Mouse (Mus musculus) intestine, embryonic 15.5 days (tissue): Measurements from ENCODE around the gene Numb. TPM values are rescaled to one million over a fixed set of nuclear protein-coding genes. Genes with fewer than 3 reads are reported as not detected.

Experiments
- ATAC-seq: fragments of 200-750 bp; cut with Nextera tagmentation; 2 replicates; pipeline ENCODE4 v1.8.0; 2017; ENCODE audit warnings: moderate TSS enrichment, moderate library complexity
- H3K27ac ChIP-seq: fragments of 300-500 bp; sonication (generic); 2 replicates; pipeline ENCODE4 v1.5.1; 2015; ENCODE audit warnings: mild to moderate bottlenecking, inconsistent platforms
- H3K27me3 ChIP-seq: fragments of 300-500 bp; sonication (generic); replicated peaks from 2 replicates; pipeline ENCODE4 v1.6.1; 2015; ENCODE audit warnings: inconsistent platforms
- H3K36me3 ChIP-seq: fragments of 300-500 bp; sonication (generic); 2 replicates; pipeline ENCODE4 v1.6.1; 2015; ENCODE audit warnings: inconsistent platforms
- H3K4me1 ChIP-seq: fragments of 300-500 bp; sonication (generic); replicated peaks from 2 replicates; pipeline ENCODE4 v1.6.1; 2015; ENCODE audit warnings: inconsistent platforms
- H3K4me2 ChIP-seq: fragments of 300-500 bp; sonication (generic); replicated peaks from 2 replicates; pipeline ENCODE4 v1.6.1; 2015; ENCODE audit warnings: mild to moderate bottlenecking, inconsistent platforms
- H3K4me3 ChIP-seq: fragments of 300-500 bp; sonication (generic); replicated peaks from 2 replicates; pipeline ENCODE4 v1.5.1; 2015; ENCODE audit warnings: inconsistent platforms
- H3K9ac ChIP-seq: fragments of 300-500 bp; sonication (generic); 2 replicates; pipeline ENCODE4 v1.6.1; 2015; ENCODE audit warnings: inconsistent platforms
- H3K9me3 ChIP-seq: fragments of 300-500 bp; sonication (generic); 2 replicates; pipeline ENCODE4 v1.6.1; 2016; ENCODE audit warnings: inconsistent platforms
- WGBS: fragments of 180-500 bp; shearing (Covaris S2); methylation state at CpG from one replicate; pipeline ENCODE4 v1.1.7; 2015; 5-methylcytosine and 5-hydroxymethylcytosine counted together
- polyA plus RNA-seq: library from polyadenylated mRNA; unstranded; fragments of >200 nt; fragmentation: Nextera tagmentation; extraction: Ambion mirVana; gene quantifications from 2 replicates; pipeline ENCODE4 v1.2.1, GENCODE M21; 2015

Gene Numb
- polyA plus RNA-seq, 1 experiment from 2014 or later = 34.4 TPM

DNA sequence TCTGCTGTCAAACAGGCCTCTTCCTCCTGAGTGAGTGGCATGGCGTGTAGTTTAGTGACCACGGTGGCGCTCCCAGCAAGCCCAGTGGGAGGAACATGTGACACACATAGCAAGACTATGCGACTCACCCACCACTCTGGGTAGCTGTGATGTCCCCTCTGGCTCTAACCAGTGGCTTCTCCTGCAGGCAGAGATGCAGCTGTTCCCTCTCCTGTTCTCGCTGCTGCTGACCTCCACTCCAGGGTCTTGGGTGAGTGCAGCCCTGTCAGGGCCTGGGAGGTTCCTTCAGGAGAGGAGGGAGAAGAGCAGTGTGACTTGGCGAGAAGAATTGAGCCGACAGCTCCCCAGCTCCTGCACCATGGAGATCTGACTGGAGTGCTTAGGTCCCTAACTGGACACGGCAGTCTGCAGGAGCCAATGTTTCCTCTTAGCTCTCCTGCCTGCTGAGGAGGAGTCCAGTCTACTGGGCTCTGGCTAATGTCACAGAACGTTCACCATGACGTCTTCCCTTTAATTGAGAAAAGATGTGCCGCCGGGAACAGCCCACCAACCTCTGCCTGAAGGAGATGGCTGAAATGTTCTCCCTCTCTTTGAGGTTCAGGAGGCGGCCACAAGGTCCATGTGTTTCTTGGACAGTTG is 155.7 kb downstream of the Numb start:
- H3K36me3 ChIP-seq = no peaks in the 10 kb centered on the region

DNA sequence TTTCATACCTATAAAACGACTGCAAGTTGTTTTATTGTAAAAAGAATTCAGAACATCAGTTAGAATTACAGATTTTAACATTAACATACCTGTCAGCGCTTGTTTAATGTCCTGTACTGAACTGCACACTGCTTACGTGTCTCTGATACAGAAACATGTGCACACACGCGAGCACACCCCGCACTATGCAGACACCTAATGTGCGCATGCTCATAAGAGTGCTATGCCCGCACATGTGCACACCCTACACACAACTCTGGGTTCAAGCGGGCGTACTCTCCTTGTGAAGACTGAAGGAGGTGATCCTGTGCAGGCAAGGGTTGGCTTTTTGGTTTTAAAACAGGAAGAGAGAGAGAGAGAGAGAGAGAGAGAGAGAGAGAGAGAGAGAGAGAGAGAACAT is 157.2 kb downstream of the Numb start:
- WGBS = 71% methylated on average over 10 of the region's 10 CpGs
- H3K36me3 ChIP-seq = no peaks in the 10 kb centered on the region
- peak overlapping the region; percentile 35; the same call in 1 of the 2 replicates for H3K4me3 ChIP-seq
- H3K27me3 ChIP-seq = no peaks in the 10 kb centered on the region
- no peak for ATAC-seq
- peaks cover 33% of the 10 kb centered on the region for H3K4me1 ChIP-seq
- no peak overlapping the region for H3K9ac ChIP-seq
- no peak overlapping the region for H3K27ac ChIP-seq
- H3K4me2 ChIP-seq = peak overlapping the region; percentile 80
- no peaks in the 10 kb centered on the region for H3K9me3 ChIP-seq

More for the DNA sequence above, 155.7 kb downstream of the Numb start:
- ATAC-seq = no peak
- Histone ChIP-seq H3K9me3 (no peaks in the 10 kb centered on the region), H3K4me2 (no peak overlapping the region), H3K4me3 (no peak overlapping the region), H3K27me3 (no peaks in the 10 kb centered on the region), H3K4me1 (peaks cover 47% of the 10 kb centered on the region), H3K27ac (no peak overlapping the region), H3K9ac (no peak overlapping the region)
- 62% methylated on average over 13 of the region's 13 CpGs for WGBS

DNA sequence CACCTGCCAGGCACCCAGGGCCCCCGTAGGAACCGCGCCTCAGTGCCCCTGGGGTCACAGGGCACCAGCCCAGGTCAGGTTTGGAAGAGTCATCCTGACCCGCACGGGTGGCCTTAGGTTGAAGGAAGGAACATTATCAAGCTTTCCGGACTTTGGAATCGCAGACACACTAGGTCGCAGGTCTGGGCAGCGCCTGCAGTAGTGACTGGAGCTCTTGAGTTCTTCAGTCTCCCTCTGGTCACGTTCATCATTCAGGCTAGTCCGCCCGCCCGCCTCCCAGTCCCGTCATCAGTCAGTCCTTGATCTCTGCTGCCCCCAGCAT is 157.7 kb downstream of the Numb start:
- peak overlapping the region; percentile 80 for H3K4me2 ChIP-seq
- H3K9ac ChIP-seq = peak overlapping the region; percentile 47
- H3K4me1 ChIP-seq = peaks cover 28% of the 10 kb centered on the region
- H3K4me3 ChIP-seq = peak overlapping the region; percentile 35
- no peaks in the 10 kb centered on the region for H3K36me3 ChIP-seq
- WGBS = 6% methylated on average over 14 of the region's 14 CpGs
- H3K9me3 ChIP-seq = no peaks in the 10 kb centered on the region
- ATAC-seq = peak; percentile 70
- no peaks in the 10 kb centered on the region for H3K27me3 ChIP-seq
- H3K27ac ChIP-seq = peak overlapping the region; percentile 67

DNA sequence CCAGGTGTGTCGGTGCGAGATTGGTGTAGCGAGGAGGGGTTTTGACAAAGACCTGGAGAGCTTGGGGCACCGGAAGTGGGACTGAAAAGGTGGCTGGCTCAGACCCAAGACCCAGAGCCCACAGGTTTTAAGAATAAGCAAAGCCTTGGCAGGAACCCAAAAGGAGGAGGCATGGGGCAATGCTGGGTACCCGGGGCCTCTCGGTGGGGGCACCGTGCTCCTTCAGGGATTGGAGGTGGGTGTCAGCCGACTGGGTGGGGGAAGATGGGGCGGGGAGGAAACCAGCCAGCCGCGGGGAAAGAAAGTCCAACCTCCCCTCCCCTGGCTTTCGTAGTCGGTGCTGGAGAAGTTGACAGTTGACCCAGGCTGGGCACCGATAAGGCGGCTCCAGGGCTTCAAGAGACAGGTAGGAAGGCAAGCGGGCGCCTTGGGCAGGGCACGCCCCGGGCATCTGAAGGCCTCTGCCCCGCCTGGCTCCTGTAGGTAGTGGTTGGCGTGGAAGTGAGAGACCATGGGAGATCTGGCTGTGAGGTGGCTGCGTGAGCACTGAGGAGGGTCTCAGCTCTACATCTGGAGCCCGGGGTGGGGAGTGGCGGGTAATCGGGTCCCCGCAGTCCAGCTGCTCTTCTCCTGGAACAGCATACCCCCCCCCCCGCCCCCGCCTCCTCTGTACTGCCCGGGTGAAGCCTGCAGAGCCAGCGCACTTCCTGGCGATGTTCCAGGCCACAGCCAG is 158.3 kb downstream of the Numb start, which contains the start of gene Papln:
Gene Papln, plus strand, starts transcription at position 324 of the 733 bp plus-strand sequence.
- peak; percentile 65 for ATAC-seq
- 9% methylated on average over 30 of the region's 31 CpGs for WGBS
- Histone ChIP-seq H3K36me3 (no peaks in the 10 kb centered on the region), H3K27me3 (no peaks in the 10 kb centered on the region), H3K9me3 (no peaks in the 10 kb centered on the region), H3K4me3 (peak within 1 kb of the TSS; percentile 35), H3K9ac (peak within 1 kb of the TSS; percentile 47), H3K4me1 (peaks cover 23% of the 10 kb centered on the region), H3K27ac (peak within 1 kb of the TSS; percentile 67), H3K4me2 (peak within 1 kb of the TSS; percentile 80)

DNA sequence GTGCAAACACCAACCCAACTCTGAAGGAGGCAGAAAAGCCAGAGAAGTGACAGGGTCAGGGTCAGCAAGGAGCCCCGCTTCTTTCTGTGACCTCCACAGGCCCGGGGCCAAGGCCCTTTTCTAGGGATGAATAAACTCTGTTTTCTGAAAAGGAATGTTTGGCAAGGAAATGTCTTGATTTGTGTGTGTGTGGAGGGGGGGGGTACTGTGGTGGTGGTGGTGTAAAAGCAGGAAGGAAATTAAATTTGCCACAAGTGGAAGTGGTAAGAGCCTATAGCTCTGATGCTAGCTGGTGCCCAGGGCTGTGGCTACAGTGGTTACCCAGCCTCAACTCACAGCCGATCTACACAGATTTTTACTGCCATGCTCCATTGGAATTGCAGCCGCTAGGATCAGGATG is 159.0 kb downstream of the Numb start:
- Histone ChIP-seq H3K9ac (no peak overlapping the region), H3K4me3 (no peak overlapping the region), H3K4me2 (no peak overlapping the region), H3K27me3 (no peaks in the 10 kb centered on the region), H3K36me3 (no peaks in the 10 kb centered on the region), H3K9me3 (no peaks in the 10 kb centered on the region), H3K27ac (peak overlapping the region; percentile 40; the same call in 1 of the 2 replicates), H3K4me1 (peaks cover 15% of the 10 kb centered on the region)
- no peak for ATAC-seq
- 20% methylated on average over 4 of the region's 4 CpGs for WGBS

DNA sequence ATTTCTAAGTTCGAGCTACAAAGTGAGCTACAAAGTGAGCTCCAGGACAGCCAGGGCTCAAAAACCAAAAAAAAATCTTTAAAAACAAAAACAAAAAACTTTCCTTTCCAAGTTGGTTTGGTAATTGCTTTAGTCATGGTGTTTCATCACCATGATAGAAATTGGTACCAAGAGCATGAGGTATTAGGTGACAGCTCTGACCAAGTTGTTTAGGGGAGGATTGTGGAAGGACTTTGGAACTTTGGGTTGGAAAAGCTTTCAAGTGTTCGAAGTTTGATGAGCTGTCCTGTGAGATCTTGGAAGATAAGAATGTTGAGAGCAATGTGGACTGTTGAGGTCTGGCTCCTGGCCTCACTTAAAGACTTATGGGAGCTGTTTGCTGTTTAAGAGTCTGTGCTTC is 161.5 kb downstream of the Numb start:
- no peak overlapping the region for H3K9ac ChIP-seq
- H3K4me2 ChIP-seq = no peak overlapping the region
- no peaks in the 10 kb centered on the region for H3K27me3 ChIP-seq
- no peak overlapping the region for H3K4me3 ChIP-seq
- peaks cover 13% of the 10 kb centered on the region for H3K4me1 ChIP-seq
- H3K27ac ChIP-seq = no peak overlapping the region
- no peaks in the 10 kb centered on the region for H3K36me3 ChIP-seq
- no peak for ATAC-seq
- no peaks in the 10 kb centered on the region for H3K9me3 ChIP-seq
- WGBS = 72% methylated on average over 2 of the region's 2 CpGs

DNA sequence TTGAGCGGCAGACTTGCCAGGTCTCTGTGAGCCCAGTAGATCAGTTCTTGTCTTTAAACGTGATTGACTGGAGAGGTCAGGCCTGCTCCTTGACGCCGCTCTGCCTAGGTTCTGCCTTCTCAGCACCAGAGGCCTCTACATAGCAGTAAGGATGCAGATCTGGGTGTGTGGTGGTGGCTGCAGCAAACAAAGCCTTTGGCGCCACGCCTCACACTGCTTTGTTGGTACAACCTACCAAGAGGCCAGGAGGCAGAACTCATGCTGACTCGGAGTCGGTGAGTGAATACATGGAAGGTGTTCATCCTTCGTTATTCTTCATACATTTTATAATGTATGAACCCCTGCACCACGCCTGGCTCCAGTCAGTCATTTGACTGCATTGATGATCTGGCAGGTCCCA is 163.0 kb downstream of the Numb start:
- Histone ChIP-seq H3K9ac (no peak overlapping the region), H3K9me3 (no peaks in the 10 kb centered on the region), H3K4me2 (no peak overlapping the region), H3K27me3 (no peaks in the 10 kb centered on the region), H3K36me3 (no peaks in the 10 kb centered on the region), H3K4me3 (no peak overlapping the region), H3K4me1 (peaks cover 7% of the 10 kb centered on the region), H3K27ac (no peak overlapping the region)
- ATAC-seq = no peak
- 73% methylated on average over 10 of the region's 10 CpGs for WGBS

DNA sequence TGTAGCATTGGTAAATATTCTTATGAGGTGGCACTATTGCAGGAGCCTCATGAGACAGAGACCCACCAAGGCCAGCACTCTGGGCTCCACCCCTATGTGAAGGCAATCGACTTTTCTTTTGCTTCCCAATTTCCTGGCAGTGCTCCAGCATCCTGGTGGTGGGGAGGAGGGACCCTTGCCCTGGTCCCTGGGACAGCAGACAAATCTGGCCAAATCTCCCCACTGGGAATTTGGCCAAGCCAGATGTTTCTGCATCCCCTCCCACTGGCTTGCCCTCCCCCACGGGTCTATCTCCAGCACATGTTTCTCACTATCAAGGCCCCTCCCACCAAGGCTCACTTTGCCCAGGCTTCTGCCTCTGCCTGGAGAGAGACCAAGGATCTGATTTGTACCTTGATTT is 169.2 kb downstream of the Numb start:
- Histone ChIP-seq H3K4me3 (no peak overlapping the region), H3K36me3 (no peaks in the 10 kb centered on the region), H3K4me1 (no peaks in the 10 kb centered on the region), H3K4me2 (no peak overlapping the region), H3K27me3 (no peaks in the 10 kb centered on the region), H3K27ac (no peak overlapping the region), H3K9me3 (no peaks in the 10 kb centered on the region), H3K9ac (no peak overlapping the region)
- ATAC-seq = peak; percentile 55
- WGBS = 23% methylated on average over 2 of the region's 2 CpGs

DNA sequence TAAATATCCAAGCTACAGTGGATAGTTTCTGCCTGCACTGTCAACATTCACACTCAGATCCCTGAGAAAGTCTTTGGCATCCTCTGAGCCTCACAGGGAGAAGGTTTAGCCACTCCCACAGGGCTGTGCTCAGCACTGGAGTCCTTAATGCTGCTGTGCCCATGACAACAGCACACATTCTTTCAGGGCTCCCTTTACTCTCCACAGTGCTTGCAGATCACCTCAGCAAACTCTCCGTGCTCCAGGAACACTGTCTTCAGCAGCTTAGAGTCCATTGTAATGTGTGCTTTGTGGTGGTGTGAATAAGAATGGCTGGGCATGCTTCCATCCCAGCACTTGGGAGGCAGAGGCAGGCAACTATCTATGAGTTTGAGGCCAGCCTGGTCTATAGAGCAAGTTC is 172.5 kb downstream of the Numb start:
- no peak overlapping the region for H3K27ac ChIP-seq
- WGBS = 60% methylated on average over 1 of the region's 1 CpGs
- no peaks in the 10 kb centered on the region for H3K4me1 ChIP-seq
- no peaks in the 10 kb centered on the region for H3K27me3 ChIP-seq
- H3K9me3 ChIP-seq = no peaks in the 10 kb centered on the region
- no peak overlapping the region for H3K9ac ChIP-seq
- no peaks in the 10 kb centered on the region for H3K36me3 ChIP-seq
- ATAC-seq = no peak
- H3K4me3 ChIP-seq = no peak overlapping the region
- no peak overlapping the region for H3K4me2 ChIP-seq

Other genes starting within 250 kb of the Numb start
- gene Psen1, start 233.8 kb downstream of the Numb start, polyA plus RNA-seq = 82.5 and 85.1 TPM in 2 replicates
- gene Papln, start 158.3 kb downstream of the Numb start, polyA plus RNA-seq = 3.6 and 3.7 TPM in 2 replicates
- 17.5 and 18.3 TPM in 2 replicates for gene Riox1, start 28.7 kb upstream of the Numb start, polyA plus RNA-seq
- not detected in 2 replicates for gene Heatr4, start 62.9 kb upstream of the Numb start, polyA plus RNA-seq
- gene Acot2, start 65.9 kb upstream of the Numb start, polyA plus RNA-seq = 34.3 and 35.8 TPM in 2 replicates
- gene Acot1, start 87.6 kb upstream of the Numb start, polyA plus RNA-seq = 125 and 142 TPM in 2 replicates
- 8.2 and 8.9 TPM in 2 replicates for gene Acot4, start 116.4 kb upstream of the Numb start, polyA plus RNA-seq
- gene Gm49366, start 117.0 kb upstream of the Numb start, polyA plus RNA-seq = not detected in 2 replicates
- gene Acot3, start 130.2 kb upstream of the Numb start, polyA plus RNA-seq = 3.2 and 4.8 TPM in 2 replicates
- 0.18 TPM in 1 of 2 replicates, not detected in the other for gene Acot5, start 147.4 kb upstream of the Numb start, polyA plus RNA-seq
- 2.0 and 2.1 TPM in 2 replicates for gene Acot6, start 178.7 kb upstream of the Numb start, polyA plus RNA-seq
- gene Dnal1, start 192.4 kb upstream of the Numb start, polyA plus RNA-seq = 3.9 TPM in 2 replicates
- 0.59 and 0.63 TPM in 2 replicates for gene Pnma1, start 226.6 kb upstream of the Numb start, polyA plus RNA-seq